Mouse (Mus musculus): ENCODE results near the gene Fam163a.

- no peak for TF ChIP-seq CHD2 (IDR thresholded peaks at IDR 0.05; ENCODE audit: low read depth, low read length)
- no peak for TF ChIP-seq HCFC1 (IDR thresholded peaks at IDR 0.05; ENCODE audit: borderline replicate concordance, insufficient read depth, low read length)
- TF ChIP-seq ZNF384 (IDR thresholded peaks at IDR 0.05; ENCODE audit: low read depth, low read length), result no peak
- no peak for TF ChIP-seq ZC3H11A (IDR thresholded peaks at IDR 0.05; ENCODE audit: borderline replicate concordance, low read depth, low read length)
- no peak for TF ChIP-seq MAFK (IDR thresholded peaks at IDR 0.05; ENCODE audit: insufficient read depth, low read depth, low read length)
Observed at GRCm38 (mm10) chr1:156205164-156205563, 338 bp upstream of the Fam163a start.

Data from ES-E14 (cell line).